Mouse (Mus musculus): ENCODE measurements at regions not wholly inside any gene's neighbourhood (a gene's known extent, or its start where the extent isn't known, plus 50 kb on each side); places are given as distances from the start of the nearest gene placed in this dataset.

DNA sequence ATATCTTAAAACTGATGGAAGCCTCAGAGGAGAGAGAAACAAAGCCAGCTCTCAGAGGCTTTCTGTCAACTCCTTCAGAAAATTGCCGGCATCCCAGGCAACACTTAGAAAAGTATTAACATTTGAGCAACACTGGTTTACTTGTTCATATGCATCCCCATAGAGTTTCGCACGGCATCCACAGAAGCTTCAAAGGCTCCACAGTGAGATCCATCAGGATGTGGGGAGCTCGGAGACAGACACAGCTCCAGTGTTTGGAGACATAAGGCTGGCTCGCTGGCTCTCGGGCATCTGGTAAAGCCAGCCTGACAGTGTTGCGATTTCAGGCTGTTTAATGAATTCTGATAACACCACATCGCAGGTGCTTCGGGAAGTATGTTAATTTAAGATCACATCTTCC lies 324.7 kb upstream of the Spred2 start:
- no peak for DNase-seq

DNA sequence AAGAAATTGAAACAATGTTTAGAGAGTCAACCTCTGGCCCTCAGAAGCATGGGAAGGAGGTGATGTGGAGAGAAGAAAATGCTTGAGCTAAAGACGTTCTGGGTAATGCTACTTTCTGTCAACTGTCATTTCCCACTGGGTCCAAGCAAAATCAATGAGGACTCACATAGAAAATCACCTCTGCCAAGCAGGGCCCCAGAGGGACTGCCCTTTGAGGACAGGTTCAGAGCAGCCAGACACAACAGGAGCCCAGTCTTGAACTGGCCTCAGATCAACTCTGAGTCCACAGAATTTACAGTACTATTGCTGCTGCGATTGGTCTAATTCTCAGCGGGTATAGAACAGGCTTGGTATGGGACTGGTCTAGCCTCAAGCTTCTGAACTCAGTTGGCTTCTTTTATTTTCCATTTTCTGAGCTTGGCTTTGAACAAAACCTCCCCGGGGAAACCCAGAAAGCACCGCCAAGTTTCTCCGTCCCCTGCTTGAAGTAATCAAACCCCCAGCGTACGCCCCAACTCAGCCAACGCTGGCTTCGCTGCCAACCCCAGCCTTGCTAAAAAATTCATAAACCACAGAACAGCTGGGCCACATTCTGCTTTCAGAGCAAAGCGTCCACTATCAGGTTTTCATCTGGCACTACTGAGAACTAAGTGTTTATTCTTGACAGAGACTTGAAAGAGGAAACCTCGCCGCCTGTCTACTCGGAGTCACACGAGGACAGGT lies 322.8 kb upstream of the Spred2 start:
- DNase-seq: peak; percentile 23

GRCm38 (mm10) chr11:19602496-19602895 lies 321.7 kb upstream of the Spred2 start:
- DNase-seq: peak; percentile 45

DNA sequence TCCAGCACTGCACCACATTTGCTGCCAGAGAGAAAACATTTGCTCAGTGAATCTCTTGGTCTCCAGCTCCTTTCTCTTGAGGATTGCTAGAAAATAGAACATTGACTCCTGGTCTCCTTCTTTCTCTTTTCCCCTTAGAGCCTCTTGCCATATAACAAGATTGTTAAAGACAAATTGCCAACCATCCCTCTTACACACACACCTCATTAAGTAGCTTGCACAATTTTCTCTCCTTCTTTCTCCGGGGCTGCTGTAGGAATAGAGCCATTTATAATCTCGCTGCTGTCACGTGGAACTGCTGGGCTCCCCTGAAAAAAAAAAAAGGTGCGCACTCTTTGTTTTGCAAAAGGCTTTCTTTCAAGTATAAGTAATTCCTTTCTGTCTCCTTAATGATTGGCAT lies 318.6 kb upstream of the Spred2 start:
- DNase-seq: no peak

GRCm38 (mm10) chr11:19606943-19607342 lies 317.2 kb upstream of the Spred2 start:
- DNase-seq: no peak

- DNase-seq: no peak
Observed at GRCm38 (mm10) chr11:19607941-19608340, 316.2 kb upstream of the Spred2 start.

GRCm38 (mm10) chr11:19608523-19608922 lies 315.7 kb upstream of the Spred2 start:
- no peak for DNase-seq

DNA sequence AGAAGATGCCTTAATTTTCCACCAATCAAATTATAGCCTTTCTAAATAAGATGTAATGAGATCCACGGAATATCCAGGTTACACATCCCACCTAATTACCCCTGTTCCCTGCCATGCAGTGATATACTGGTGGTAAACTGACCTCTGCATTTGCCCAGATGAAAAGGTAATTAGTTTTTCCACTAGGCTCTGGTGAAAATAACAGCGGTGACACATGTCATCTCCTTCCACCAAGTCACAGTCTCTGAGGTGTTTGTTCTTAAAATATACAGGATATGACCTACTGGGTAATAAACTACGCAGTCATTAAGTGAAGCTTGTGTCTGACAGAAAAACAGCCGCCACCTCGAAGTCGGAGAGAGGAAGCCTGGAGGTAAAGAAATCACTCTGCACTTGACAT lies 313.6 kb upstream of the Spred2 start:
- DNase-seq: no peak

DNA sequence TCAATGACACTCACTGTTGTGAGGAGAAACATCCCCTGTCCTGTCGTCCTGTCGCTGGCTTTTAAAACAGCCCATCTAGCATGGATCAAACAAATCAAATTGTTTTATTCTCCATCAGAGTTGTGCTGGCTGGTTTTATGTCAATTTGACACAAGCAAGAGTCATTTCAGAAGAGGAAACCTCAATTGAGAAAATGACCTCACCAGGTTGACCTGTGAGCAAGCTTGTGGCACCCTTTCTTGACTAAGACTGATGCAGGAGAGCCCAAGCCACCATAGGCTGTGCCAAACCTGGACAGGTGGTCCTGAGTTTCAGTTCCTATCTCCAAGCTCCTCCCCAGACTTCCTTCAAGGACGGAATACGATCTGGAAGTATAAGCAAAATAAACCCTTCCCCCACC lies 313.0 kb upstream of the Spred2 start:
- no peak for DNase-seq

DNA sequence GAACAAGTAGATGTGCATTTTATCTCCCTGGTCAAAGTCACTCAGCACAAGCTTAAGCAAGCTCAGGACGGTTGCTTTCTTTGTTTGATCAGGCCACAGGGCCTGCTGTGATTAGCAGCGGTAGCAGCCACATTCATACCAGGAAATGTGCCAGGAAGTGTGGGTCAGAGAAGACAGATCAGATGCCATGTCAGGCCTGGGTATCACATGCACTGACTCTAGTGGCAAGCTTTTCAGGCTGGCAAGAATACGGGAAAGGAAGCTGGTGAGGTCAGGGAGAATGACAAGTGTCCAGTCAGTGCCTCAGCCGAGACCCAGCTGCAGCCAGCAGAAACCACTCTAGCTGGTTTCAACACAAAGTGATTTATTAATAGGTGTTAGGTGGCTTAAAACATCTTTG lies 307.7 kb upstream of the Spred2 start:
- no peak for DNase-seq

GRCm38 (mm10) chr11:19619494-19619893 lies 304.7 kb upstream of the Spred2 start:
- DNase-seq: no peak

- DNase-seq: no peak
Observed at GRCm38 (mm10) chr11:19631055-19631695, 293.0 kb upstream of the Spred2 start.

DNA sequence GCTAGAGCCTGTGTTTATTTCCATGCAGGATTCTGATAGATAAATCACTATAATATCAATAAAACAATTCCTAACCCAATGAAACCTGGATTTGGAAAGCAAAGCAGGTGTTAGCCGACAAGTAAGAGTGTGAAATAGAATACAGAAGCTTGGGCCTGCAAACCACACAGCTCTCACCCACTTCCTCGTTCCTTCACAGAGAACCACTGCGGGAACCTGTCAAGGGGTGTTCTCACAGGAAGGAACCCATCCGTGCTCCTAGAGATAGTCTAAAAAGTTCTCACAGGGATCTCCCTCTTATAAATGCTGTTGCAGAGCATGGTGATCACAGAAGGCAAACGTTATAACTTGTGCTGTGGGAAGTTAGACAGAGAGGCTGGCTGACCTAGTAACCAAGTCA lies 291.7 kb upstream of the Spred2 start:
- DNase-seq: no peak

DNA sequence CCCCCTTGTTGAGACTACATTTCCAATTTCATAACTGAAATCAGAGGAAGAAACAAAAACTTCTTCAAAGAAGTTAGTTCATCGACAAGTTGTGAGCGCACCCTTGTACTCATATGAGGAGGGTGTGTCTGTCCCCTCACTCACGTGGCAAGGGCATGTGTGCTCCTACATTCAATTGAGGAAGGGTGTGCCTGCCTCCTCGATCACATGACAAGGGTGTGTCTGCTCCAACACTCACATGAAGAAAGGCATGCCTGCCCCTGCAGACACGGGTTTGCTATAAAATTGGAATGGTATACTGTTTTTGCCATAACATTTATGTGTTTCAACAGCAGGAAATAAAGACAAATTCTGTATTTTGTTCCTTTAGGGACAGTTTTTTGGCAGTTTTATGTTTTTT lies 290.6 kb upstream of the Spred2 start:
- no peak for DNase-seq

- peak; percentile 20 for DNase-seq
Observed at GRCm38 (mm10) chr11:19641153-19641552, 283.0 kb upstream of the Spred2 start.

DNA sequence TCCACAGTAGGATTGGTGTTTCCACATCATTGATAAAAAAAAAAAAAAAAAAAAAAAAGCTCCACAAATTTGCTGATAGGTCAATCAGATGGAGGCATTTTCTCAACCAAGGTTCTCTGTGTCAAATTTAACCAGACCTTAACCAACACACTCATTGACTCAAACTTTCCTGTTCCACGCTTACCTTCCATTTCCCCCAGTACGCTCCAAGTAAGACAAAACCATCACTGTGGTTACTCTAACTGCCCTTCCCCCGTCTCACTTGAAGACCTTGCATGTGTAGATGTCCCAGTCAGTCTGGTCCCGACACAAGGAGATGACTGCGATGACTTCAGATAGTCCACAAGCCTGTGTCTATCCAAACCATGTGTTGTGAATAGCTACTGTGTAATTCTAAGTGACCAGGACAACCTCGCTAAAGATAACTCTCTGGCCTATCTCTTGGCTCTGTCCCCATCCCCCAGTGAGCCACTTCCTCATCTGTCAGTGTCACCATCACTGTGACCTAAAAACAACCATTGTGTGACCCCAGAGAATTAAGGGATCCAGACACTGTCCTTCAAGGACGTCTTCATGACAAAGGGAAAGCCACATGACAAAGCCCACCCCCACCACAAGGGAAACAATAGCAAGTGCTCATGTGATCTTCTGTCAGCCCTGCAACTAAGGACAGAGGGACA lies 279.9 kb upstream of the Spred2 start:
- no peak for DNase-seq

DNA sequence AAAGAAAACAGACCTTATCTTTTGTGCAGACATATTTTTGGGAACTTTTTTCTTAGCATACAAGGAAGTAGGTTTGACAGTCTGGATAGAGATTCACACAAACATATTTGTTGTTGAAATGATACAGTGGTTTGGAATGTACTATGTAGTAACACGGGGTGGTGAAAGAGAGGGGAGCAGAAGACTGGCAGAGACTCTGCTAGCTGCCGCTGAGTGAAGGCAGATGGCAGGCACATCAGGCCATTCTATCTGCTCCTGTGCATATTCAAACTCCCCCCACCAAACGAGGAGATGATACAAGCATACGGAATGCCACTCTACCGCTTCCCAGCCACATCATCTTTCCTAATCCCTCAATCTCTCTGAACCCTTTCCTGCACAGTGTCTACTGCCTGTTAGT lies 279.1 kb upstream of the Spred2 start:
- no peak for DNase-seq

DNA sequence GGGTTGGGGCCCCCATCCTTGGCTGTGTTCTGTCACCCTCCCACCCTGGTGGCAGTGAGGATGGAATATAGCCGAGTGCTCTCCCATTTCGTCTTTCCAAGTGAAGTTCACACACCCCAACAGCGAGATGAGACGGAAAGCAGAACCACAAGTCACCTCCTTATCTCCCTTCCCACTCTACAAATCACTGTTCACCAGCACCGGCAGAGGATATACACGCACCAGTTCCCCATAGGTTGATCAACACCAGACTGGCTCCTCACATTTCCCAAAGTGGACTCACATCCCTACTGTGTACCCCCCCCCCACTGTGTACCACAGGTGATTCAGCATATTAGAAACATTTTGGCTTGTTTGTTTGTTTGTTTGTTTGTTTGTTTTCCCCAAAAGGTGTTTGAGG lies 272.7 kb upstream of the Spred2 start:
- no peak for DNase-seq

DNA sequence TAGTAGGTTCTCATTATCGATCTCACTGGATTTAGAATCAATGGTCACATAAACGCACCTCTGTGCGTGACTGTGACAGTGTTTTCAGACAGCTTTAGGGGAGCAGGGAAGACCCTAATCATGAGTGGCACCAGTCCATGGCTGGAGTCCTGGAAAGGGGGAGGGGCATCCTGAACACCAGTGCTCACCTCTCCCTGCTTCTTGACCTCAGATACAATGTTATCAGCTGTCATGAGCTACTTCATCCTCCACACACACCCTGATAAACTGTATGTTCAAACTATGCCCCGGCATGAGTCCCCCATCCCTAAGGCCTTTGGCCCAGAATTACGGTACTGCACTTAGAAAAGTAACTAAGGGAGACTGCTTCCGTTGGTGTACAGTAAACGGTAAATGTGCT lies 272.2 kb upstream of the Spred2 start:
- no peak for DNase-seq

DNA sequence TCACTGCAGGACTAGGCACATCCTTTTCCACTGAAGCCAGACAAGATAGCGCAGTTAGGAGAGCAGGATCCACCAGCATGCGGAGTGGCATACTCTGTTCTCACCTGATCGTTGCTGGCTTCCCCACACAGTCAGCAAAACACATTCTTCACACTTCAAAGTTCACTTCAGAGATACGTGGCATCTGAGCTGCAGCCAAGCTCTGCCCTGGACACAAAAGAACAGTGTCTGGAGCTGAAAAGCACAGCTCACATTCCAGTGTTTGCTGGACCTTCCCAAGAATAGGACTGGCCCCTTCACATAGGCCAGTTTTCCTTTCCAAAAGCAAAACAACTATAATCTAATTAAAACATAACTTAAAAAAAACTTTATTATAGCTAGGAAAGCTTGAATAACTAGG lies 264.7 kb upstream of the Spred2 start:
- peak; percentile 27 for DNase-seq

- no peak for DNase-seq
Observed at GRCm38 (mm10) chr11:19666732-19667131, 257.4 kb upstream of the Spred2 start.

DNA sequence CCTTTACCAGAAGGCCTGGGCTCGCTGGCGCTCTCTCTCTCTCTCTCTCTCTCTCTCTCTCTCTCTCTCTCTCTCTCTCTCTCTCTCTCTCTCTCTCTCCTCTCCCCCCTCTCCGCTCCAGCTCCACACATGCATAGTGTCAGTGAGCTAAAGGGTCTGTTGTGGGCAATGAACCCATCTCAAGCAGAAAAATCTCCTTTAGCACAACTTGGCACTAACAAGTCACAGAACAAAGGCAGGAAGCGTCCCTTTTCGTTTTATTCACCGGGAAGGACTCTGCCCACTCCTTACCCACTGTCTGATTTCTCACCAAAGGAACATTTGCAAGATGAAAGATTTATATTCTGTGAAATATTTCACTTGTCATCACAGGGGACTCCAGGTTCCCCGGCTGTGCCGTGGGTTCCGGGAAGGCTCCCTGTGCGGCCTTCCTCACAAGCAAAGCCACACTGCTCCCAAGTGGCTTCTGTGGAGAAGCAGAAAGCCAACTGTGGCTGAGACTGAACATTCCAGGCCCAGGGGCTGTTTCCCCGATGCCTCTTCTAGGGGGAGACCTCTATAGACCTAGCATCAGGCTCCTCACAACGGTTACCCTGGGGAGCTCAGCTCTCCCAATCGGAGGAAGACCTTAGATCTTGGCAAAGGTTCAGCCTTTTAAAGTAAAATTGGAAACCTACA lies 253.2 kb upstream of the Spred2 start:
- DNase-seq: peak; percentile 72

GRCm38 (mm10) chr11:19673012-19673411 lies 251.2 kb upstream of the Spred2 start:
- DNase-seq: no peak

GRCm38 (mm10) chr11:19676514-19676913 lies 247.7 kb upstream of the Spred2 start:
- DNase-seq: no peak

All from kidney, postnatal 10 days (tissue).